Mouse (Mus musculus): Measurements from ENCODE around the gene Krt33a. TPM values are rescaled to one million over a fixed set of nuclear protein-coding genes. Genes with fewer than 3 reads are reported as not detected.

Gene Krt33a
- total and polyA plus RNA-seq, 3 experiments = not detected

GRCm38 (mm10) chr11:100055686-100056655, 40.0 kb upstream of the Krt33a start:
- no peaks in the 10 kb centered on the region for H3K9me3 ChIP-seq (replicated peaks; ENCODE audit: low read length)
- no peak overlapping the region for H3K4me3 ChIP-seq (replicated peaks in 1 of 3; ENCODE audit: low read depth in 2 of 3, low read length in 2 of 3, poor library complexity in 1 of 3)
- peak; percentile 17 for DNase-seq (ENCODE audit: extremely low read depth)
- dilution Hi-C loops (cut with MboI; ENCODE audit: extremely low pct_ligation_motif_present, extremely low pct_unique_long_range_greater_than_20kb, low sequenced_read_pairs) (no loop called here), in situ Hi-C loops (cut with MboI; ENCODE audit: low pct_ligation_motif_present, low pct_unique_long_range_greater_than_20kb, low sequenced_read_pairs) (no loop called here)
- TF ChIP-seq MYC (IDR thresholded peaks at IDR 0.05; ENCODE audit: low read depth, low read length) (no peak), ZMIZ1 (IDR thresholded peaks at IDR 0.05; ENCODE audit: low read depth, low read length) (no peak), UBTF (IDR thresholded peaks at IDR 0.05; ENCODE audit: low read depth, low read length) (no peak), ZKSCAN1 (IDR thresholded peaks at IDR 0.05; ENCODE audit: borderline replicate concordance, low read depth, low read length) (no peak), USF2 (conservative IDR thresholded peaks at IDR 0.05; ENCODE audit: low read depth, low read length) (no peak), JUND (conservative IDR thresholded peaks at IDR 0.05; ENCODE audit: low read depth, low read length) (no peak), MXI1 (IDR thresholded peaks at IDR 0.05; ENCODE audit: low read depth, low read length) (no peak)
- no peak overlapping the region for H3K4me2 ChIP-seq (ENCODE audit: insufficient read depth, low read depth, poor library complexity, severe bottlenecking)
- H3K4me1 ChIP-seq (ENCODE audit: control insufficient read depth in 1 of 2, insufficient read depth in 2 of 2) = no peaks in the 10 kb centered on the region
- H3K79me2 ChIP-seq (replicated peaks; ENCODE audit: control insufficient read depth, extremely low read depth, insufficient read depth, poor library complexity, severe bottlenecking) = no peaks in the 10 kb centered on the region
- H3K27me3 ChIP-seq (replicated peaks) = peaks cover 87% of the 10 kb centered on the region
- H3K36me3 ChIP-seq (replicated peaks in 1 of 2; ENCODE audit: control insufficient read depth in 1 of 2, insufficient read depth in 1 of 2, low read length in 1 of 2) = no peaks in the 10 kb centered on the region
- H3K9ac ChIP-seq (ENCODE audit: insufficient read depth, low read depth) = no peak overlapping the region
- no peak overlapping the region for H3K27ac ChIP-seq (ENCODE audit: insufficient read depth, low read depth)

DNA sequence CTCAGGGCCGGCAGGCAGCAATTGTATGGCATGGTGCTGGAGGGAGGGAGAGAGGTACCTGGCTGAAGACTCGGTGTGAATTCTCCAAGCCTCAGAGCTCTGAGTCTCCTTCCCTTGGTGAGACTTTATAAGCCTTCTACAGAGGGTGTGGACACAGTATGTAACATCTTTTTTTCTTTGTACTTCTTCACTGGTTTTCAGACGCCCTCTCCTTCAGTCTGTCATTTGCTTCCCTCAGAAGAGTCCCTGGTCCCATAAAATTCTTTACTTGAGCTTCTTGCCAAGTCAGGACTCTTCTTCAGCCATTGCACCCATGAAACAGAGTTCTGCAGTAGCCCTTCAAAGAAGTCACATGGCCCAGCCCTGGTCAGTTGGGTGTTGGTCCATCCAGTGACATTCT, 34.4 kb upstream of the Krt33a start, which contains the start of gene Krt31:
Gene Krt31, minus strand, starts transcription at position 101 of the 400 bp plus-strand sequence.
- no peak within 1 kb of the TSS for H3K27ac ChIP-seq (ENCODE audit: insufficient read depth, low read depth)
- dilution Hi-C loops (cut with MboI; ENCODE audit: extremely low pct_ligation_motif_present, extremely low pct_unique_long_range_greater_than_20kb, low sequenced_read_pairs) = no loop called here
- no peak within 1 kb of the TSS for H3K4me3 ChIP-seq (replicated peaks in 1 of 3; ENCODE audit: low read depth in 2 of 3, low read length in 2 of 3, poor library complexity in 1 of 3)
- peaks cover 82% of the 10 kb centered on the region for H3K27me3 ChIP-seq (replicated peaks)
- DNase-seq (ENCODE audit: extremely low read depth) = no peak
- in situ Hi-C loops (cut with MboI; ENCODE audit: low pct_ligation_motif_present, low pct_unique_long_range_greater_than_20kb, low sequenced_read_pairs) = no loop called here
- H3K9me3 ChIP-seq (replicated peaks; ENCODE audit: low read length) = no peaks in the 10 kb centered on the region
- H3K36me3 ChIP-seq (replicated peaks in 1 of 2; ENCODE audit: control insufficient read depth in 1 of 2, insufficient read depth in 1 of 2, low read length in 1 of 2) = no peaks in the 10 kb centered on the region
- H3K79me2 ChIP-seq (replicated peaks; ENCODE audit: control insufficient read depth, extremely low read depth, insufficient read depth, poor library complexity, severe bottlenecking) = no peaks in the 10 kb centered on the region
- no peak within 1 kb of the TSS for H3K9ac ChIP-seq (ENCODE audit: insufficient read depth, low read depth)
- no peaks in the 10 kb centered on the region for H3K4me1 ChIP-seq (ENCODE audit: control insufficient read depth in 1 of 2, insufficient read depth in 2 of 2)
- TF ChIP-seq TCF12 (IDR thresholded peaks at IDR 0.05; ENCODE audit: low read depth, low read length) (no peak), KAT2A (IDR thresholded peaks at IDR 0.05; ENCODE audit: insufficient replicate concordance, low read length) (no peak), MEF2A (IDR thresholded peaks at IDR 0.05; ENCODE audit: borderline replicate concordance, low read depth, low read length) (no peak), RAD21 (IDR thresholded peaks at IDR 0.05; ENCODE audit: low read depth, low read length) (no peak), ZNF384 (IDR thresholded peaks at IDR 0.05; ENCODE audit: low read depth, low read length) (no peak), NRF1 (IDR thresholded peaks at IDR 0.05; ENCODE audit: low read depth, low read length) (no peak), CHD2 (IDR thresholded peaks at IDR 0.05; ENCODE audit: low read length) (no peak), E2F4 (IDR thresholded peaks at IDR 0.05; ENCODE audit: insufficient replicate concordance, low read depth, low read length) (no peak), UBTF (IDR thresholded peaks at IDR 0.05; ENCODE audit: low read depth, low read length) (no peak), HCFC1 (IDR thresholded peaks at IDR 0.05; ENCODE audit: low read depth, low read length) (no peak), POLR2A (IDR thresholded peaks at IDR 0.05; ENCODE audit: low read depth, low read length) (no peak), MAZ (IDR thresholded peaks at IDR 0.05; ENCODE audit: low read depth, low read length) (no peak), USF2 (conservative IDR thresholded peaks at IDR 0.05; ENCODE audit: low read depth, low read length) (no peak), ZKSCAN1 (IDR thresholded peaks at IDR 0.05; ENCODE audit: borderline replicate concordance, low read depth, low read length) (no peak), MYC (IDR thresholded peaks at IDR 0.05; ENCODE audit: low read depth, low read length) (no peak), CHD1 (IDR thresholded peaks at IDR 0.05; ENCODE audit: low read depth, low read length) (no peak), IRF4 (IDR thresholded peaks at IDR 0.05; ENCODE audit: low read depth, low read length) (no peak)
- no peak within 1 kb of the TSS for H3K4me2 ChIP-seq (ENCODE audit: insufficient read depth, low read depth, poor library complexity, severe bottlenecking)
